Mouse (Mus musculus) liver, embryonic 13.5 days (tissue): Measurements from ENCODE around the gene Gcnt3. TPM values are rescaled to one million over a fixed set of nuclear protein-coding genes. Genes with fewer than 3 reads are reported as not detected.

Experiments
- ATAC-seq: fragments of 200-750 bp; cut with Nextera tagmentation; 2 replicates; pipeline ENCODE4 v1.8.0; 2017; ENCODE audit warnings: low read depth, mild to moderate bottlenecking, moderate number of reproducible peaks, moderate library complexity
- DNase-seq: peaks from one replicate; pipeline ENCODE4 v3.0.0; 2022
- H3K27ac ChIP-seq: fragments of 300-500 bp; sonication (generic); 2 replicates; pipeline ENCODE4 v1.5.1; 2015; ENCODE audit warnings: moderate library complexity, mild to moderate bottlenecking, inconsistent platforms
- H3K27me3 ChIP-seq: fragments of 300-500 bp; sonication (generic); 2 replicates; pipeline ENCODE4 v1.6.1; 2015; ENCODE audit warnings: mild to moderate bottlenecking, inconsistent platforms
- H3K36me3 ChIP-seq: fragments of 300-500 bp; sonication (generic); 2 replicates; pipeline ENCODE4 v1.6.1; 2015; ENCODE audit warnings: mild to moderate bottlenecking, inconsistent platforms
- H3K4me1 ChIP-seq: fragments of 300-500 bp; sonication (generic); replicated peaks from 2 replicates; pipeline ENCODE4 v1.6.1; 2015; ENCODE audit warnings: inconsistent platforms
- H3K4me2 ChIP-seq: fragments of 300-500 bp; sonication (generic); 2 replicates; pipeline ENCODE4 v1.6.1; 2015; ENCODE audit warnings: inconsistent platforms, mild to moderate bottlenecking, moderate library complexity
- H3K4me3 ChIP-seq: fragments of 300-500 bp; sonication (generic); replicated peaks from 2 replicates; pipeline ENCODE4 v1.5.1; 2015; ENCODE audit warnings: mild to moderate bottlenecking, inconsistent platforms
- H3K9ac ChIP-seq: fragments of 300-500 bp; sonication (generic); 2 replicates; pipeline ENCODE4 v1.6.1; 2015; ENCODE audit warnings: mild to moderate bottlenecking, inconsistent platforms
- H3K9me3 ChIP-seq: fragments of 300-500 bp; sonication (generic); replicated peaks from 2 replicates; pipeline ENCODE4 v1.6.1; 2016; ENCODE audit warnings: inconsistent platforms
- WGBS: fragments of 180-500 bp; shearing (Covaris S2); methylation state at CpG from one replicate; pipeline ENCODE4 v1.1.7; 2015; ENCODE audit not compliant: insufficient replicate concordance; 5-methylcytosine and 5-hydroxymethylcytosine counted together
- polyA plus RNA-seq: library from polyadenylated mRNA; unstranded; fragments of >200 nt; fragmentation: Nextera tagmentation; extraction: Ambion mirVana; gene quantifications from 2 replicates; pipeline ENCODE4 v1.2.1, GENCODE M21; 2015

Gene Gcnt3
- polyA plus RNA-seq, 1 experiment from 2014 or later, result not detected

DNA sequence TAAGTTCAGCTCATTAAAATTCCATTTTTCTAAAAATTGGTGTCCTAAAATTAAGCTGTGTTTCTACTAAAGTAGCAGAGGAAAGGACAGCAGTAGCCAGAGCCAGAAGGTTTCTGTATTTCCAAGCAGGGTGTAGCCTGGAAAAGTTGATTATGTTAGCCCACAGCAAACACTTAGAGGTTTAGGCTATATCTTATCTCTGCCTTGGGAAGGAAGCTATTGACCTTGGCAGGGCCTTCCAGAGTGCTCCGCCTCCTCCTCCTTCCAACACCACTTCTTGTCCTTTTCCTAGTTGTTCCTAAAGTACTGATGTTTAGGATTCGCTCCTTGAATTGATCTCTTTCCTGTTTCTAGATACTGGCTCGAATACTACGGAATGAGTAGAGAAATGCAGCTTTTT, 15.8 kb downstream of the Gcnt3 start:
- DNase-seq, result no peak
- H3K36me3 ChIP-seq, result peaks cover 35% of the 10 kb centered on the region
- ATAC-seq, result peak; percentile 57; the same call in 1 of the 2 replicates
- no peak overlapping the region for H3K9ac ChIP-seq
- H3K27me3 ChIP-seq, result no peaks in the 10 kb centered on the region
- 64% methylated on average over 4 of the region's 4 CpGs for WGBS
- no peak overlapping the region for H3K4me2 ChIP-seq
- H3K9me3 ChIP-seq, result no peaks in the 10 kb centered on the region
- H3K4me1 ChIP-seq, result peaks cover 45% of the 10 kb centered on the region
- no peak overlapping the region for H3K4me3 ChIP-seq
- peak overlapping the region; percentile 7; the same call in 1 of the 2 replicates for H3K27ac ChIP-seq

DNA sequence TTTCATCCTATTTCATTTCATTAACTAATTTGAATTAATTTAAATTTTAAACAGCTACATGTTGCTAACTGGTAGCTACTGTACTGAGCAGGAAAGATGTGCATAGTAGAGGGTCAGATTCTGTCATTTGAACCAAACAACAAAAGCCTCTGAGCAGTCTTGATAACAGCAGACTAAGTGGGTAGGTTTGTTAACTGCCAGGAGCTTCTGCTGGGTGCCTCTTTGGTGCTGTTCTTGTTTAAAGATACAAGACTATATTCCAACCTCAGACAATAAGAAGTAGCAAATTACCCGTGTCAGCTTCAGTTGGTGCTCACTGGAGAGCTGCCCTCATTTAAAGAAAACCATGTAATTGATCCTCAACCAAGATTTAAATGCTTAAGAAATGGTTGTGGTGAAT, 16.3 kb downstream of the Gcnt3 start:
- Histone ChIP-seq H3K4me2 (no peak overlapping the region), H3K27ac (peak overlapping the region; percentile 55; the same call in 1 of the 2 replicates)
- peak; percentile 77 for ATAC-seq

GRCm38 (mm10) chr9:70018879-70019278, 19.0 kb downstream of the Gcnt3 start:
- peaks cover 47% of the 10 kb centered on the region for H3K36me3 ChIP-seq

More for the DNA sequence above, 16.3 kb downstream of the Gcnt3 start:
- Histone ChIP-seq H3K4me3 (no peak overlapping the region), H3K27me3 (no peaks in the 10 kb centered on the region), H3K4me1 (peaks cover 50% of the 10 kb centered on the region), H3K36me3 (peaks cover 39% of the 10 kb centered on the region), H3K9me3 (no peaks in the 10 kb centered on the region), H3K9ac (no peak overlapping the region)
- no peak for DNase-seq
- WGBS, result 19% methylated on average over 1 of the region's 1 CpGs

DNA sequence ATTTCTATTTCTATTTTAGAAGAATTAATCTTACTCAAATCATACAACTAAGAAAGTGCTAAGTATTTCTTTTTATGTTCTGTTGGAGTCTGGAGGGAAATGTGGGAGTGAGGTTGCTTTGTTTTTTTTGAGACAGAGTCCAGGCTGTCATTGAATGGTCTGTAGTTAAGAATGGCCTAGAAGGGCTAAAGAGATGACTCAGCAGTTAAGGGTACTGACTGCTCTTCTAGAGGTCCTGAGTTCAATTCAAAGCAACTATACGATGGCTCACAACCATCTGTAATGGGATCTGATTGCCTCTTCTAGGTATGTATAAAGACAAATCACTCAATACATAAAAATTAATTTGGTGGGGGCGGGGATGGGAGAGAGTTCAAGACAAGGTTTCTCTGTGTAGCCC, 22.3 kb downstream of the Gcnt3 start:
- Histone ChIP-seq H3K4me3 (no peak overlapping the region), H3K9ac (no peak overlapping the region), H3K36me3 (peaks cover 32% of the 10 kb centered on the region), H3K27ac (no peak overlapping the region), H3K9me3 (no peaks in the 10 kb centered on the region), H3K4me2 (no peak overlapping the region), H3K4me1 (peaks cover 51% of the 10 kb centered on the region), H3K27me3 (no peaks in the 10 kb centered on the region)
- WGBS, result 78% methylated on average over 2 of the region's 2 CpGs
- DNase-seq (no peak), ATAC-seq (no peak)

More at GRCm38 (mm10) chr9:70018879-70019278, 19.0 kb downstream of the Gcnt3 start:
- no peaks in the 10 kb centered on the region for H3K27me3 ChIP-seq
- no peak overlapping the region for H3K27ac ChIP-seq
- H3K4me1 ChIP-seq, result peaks cover 58% of the 10 kb centered on the region
- H3K4me2 ChIP-seq, result no peak overlapping the region
- DNase-seq (no peak), ATAC-seq (no peak)
- no peak overlapping the region for H3K9ac ChIP-seq
- H3K4me3 ChIP-seq, result no peak overlapping the region
- no peaks in the 10 kb centered on the region for H3K9me3 ChIP-seq

- ATAC-seq (peak; percentile 93), DNase-seq (peak; percentile 86)
- Histone ChIP-seq H3K27ac (peak within 1 kb of the TSS; percentile 89), H3K4me1 (peaks cover 67% of the 10 kb centered on the region), H3K36me3 (peaks cover 40% of the 10 kb centered on the region), H3K9ac (peak within 1 kb of the TSS; percentile 96), H3K4me3 (peak within 1 kb of the TSS; percentile 93), H3K27me3 (no peaks in the 10 kb centered on the region), H3K9me3 (no peaks in the 10 kb centered on the region), H3K4me2 (peak within 1 kb of the TSS; percentile 87)
- WGBS, result under 1% methylated on average over 57 of the region's 57 CpGs
These were observed 25.4 kb downstream of the Gcnt3 start, which contains the start of gene Gtf2a2 for GRCm38 (mm10) chr9:70012408-70012901. Gtf2a2 (plus strand) TSS chr9:70012550.

DNA sequence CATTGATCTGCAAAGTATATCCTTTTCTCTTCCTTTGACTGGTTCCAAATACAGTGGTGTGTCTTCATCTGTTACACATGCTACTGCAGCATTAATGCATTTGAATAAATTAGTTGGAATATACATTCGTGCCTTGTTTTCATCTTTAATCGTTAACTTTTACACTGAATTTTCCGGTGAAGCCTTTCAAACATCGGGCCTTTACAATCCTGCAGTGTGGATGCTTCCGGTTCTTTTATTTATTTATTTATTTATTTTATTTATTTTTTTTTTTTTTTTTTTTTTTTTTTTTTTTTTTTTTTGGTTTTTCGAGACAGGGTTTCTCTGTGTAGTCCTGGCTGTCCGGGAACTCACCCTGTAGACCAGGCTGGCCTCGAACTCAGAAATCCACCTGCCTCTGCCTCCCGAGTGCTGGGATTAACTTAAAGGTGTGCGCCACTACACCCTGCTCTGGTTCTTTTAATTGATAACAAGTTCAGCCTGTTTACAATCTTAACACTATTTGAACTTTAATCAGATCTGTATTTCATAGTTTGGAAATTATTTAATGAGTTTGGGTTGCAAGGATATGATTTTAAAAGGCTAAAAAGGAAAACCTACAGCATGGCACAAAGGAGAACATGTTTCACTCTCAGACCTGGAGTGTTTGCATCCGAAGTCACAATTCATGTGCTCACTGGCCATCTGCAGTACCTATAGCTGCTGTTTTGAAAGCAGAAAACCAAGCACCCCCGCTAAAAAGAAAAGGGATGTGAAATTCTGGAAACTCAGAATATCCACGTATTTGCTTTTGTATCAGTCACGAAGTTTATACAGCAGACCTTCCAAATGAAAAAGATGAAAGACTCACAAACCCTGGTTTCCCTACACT, 26.1 kb downstream of the Gcnt3 start:
- Histone ChIP-seq H3K9ac (peak overlapping the region; percentile 96), H3K9me3 (no peaks in the 10 kb centered on the region), H3K4me1 (peaks cover 62% of the 10 kb centered on the region), H3K27ac (peak overlapping the region; percentile 89), H3K36me3 (peaks cover 39% of the 10 kb centered on the region), H3K4me2 (peak overlapping the region; percentile 87), H3K4me3 (peak overlapping the region; percentile 93), H3K27me3 (no peaks in the 10 kb centered on the region)
- DNase-seq, result no peak
- WGBS, result 54% methylated on average over 14 of the region's 14 CpGs
- ATAC-seq, result peak; percentile 53

GRCm38 (mm10) chr9:70010781-70011473, 27.0 kb downstream of the Gcnt3 start:
- no peak for ATAC-seq
- H3K4me1 ChIP-seq, result peaks cover 54% of the 10 kb centered on the region
- peak overlapping the region; percentile 59 for H3K27ac ChIP-seq
- no peak for DNase-seq
- no peaks in the 10 kb centered on the region for H3K27me3 ChIP-seq
- peaks cover 34% of the 10 kb centered on the region for H3K36me3 ChIP-seq
- no peak overlapping the region for H3K4me3 ChIP-seq
- 82% methylated on average over 5 of the region's 5 CpGs for WGBS
- H3K4me2 ChIP-seq, result peak overlapping the region; percentile 13; the same call in 1 of the 2 replicates
- H3K9me3 ChIP-seq, result no peaks in the 10 kb centered on the region
- H3K9ac ChIP-seq, result no peak overlapping the region

- peak overlapping the region; percentile 59 for H3K27ac ChIP-seq
These were observed 28.1 kb downstream of the Gcnt3 start for GRCm38 (mm10) chr9:70009754-70010304.

GRCm38 (mm10) chr9:70007506-70008248, 30.2 kb downstream of the Gcnt3 start:
- no peak for ATAC-seq
- Histone ChIP-seq H3K9ac (no peak overlapping the region), H3K4me1 (peaks cover 29% of the 10 kb centered on the region), H3K36me3 (peaks cover 55% of the 10 kb centered on the region), H3K4me3 (no peak overlapping the region), H3K27ac (no peak overlapping the region), H3K9me3 (no peaks in the 10 kb centered on the region), H3K27me3 (no peaks in the 10 kb centered on the region), H3K4me2 (no peak overlapping the region)
- 75% methylated on average over 14 of the region's 14 CpGs for WGBS
- no peak for DNase-seq

More at GRCm38 (mm10) chr9:70009754-70010304, 28.1 kb downstream of the Gcnt3 start:
- WGBS, result 26% methylated on average over 8 of the region's 8 CpGs
- Histone ChIP-seq H3K36me3 (peaks cover 37% of the 10 kb centered on the region), H3K4me2 (no peak overlapping the region), H3K4me3 (no peak overlapping the region), H3K4me1 (peaks cover 47% of the 10 kb centered on the region), H3K27me3 (no peaks in the 10 kb centered on the region), H3K9ac (0 out of 2 replicates have a peak overlapping the region, but pooled peaks have one; percentile 2), H3K9me3 (no peaks in the 10 kb centered on the region)
- ATAC-seq (peak; percentile 7; the same call in 1 of the 2 replicates), DNase-seq (no peak)

- no peak for ATAC-seq
- no peaks in the 10 kb centered on the region for H3K9me3 ChIP-seq
- 89% methylated on average over 5 of the region's 5 CpGs for WGBS
- no peak overlapping the region for H3K4me2 ChIP-seq
- H3K36me3 ChIP-seq, result peaks cover 61% of the 10 kb centered on the region
- no peak overlapping the region for H3K27ac ChIP-seq
- no peak overlapping the region for H3K9ac ChIP-seq
- peaks cover 27% of the 10 kb centered on the region for H3K4me1 ChIP-seq
- H3K4me3 ChIP-seq, result no peak overlapping the region
- no peak for DNase-seq
- H3K27me3 ChIP-seq, result no peaks in the 10 kb centered on the region
These were observed 30.9 kb downstream of the Gcnt3 start for GRCm38 (mm10) chr9:70006984-70007383.
